Mouse (Mus musculus) 416B (cell line): ENCODE results near the gene Tmem151b.

Source experiments
- DNase-seq: peaks from one replicate; pipeline ENCODE4 v3.0.0; 2011; ENCODE audit warnings: low read depth

Tmem151b gene

DNA sequence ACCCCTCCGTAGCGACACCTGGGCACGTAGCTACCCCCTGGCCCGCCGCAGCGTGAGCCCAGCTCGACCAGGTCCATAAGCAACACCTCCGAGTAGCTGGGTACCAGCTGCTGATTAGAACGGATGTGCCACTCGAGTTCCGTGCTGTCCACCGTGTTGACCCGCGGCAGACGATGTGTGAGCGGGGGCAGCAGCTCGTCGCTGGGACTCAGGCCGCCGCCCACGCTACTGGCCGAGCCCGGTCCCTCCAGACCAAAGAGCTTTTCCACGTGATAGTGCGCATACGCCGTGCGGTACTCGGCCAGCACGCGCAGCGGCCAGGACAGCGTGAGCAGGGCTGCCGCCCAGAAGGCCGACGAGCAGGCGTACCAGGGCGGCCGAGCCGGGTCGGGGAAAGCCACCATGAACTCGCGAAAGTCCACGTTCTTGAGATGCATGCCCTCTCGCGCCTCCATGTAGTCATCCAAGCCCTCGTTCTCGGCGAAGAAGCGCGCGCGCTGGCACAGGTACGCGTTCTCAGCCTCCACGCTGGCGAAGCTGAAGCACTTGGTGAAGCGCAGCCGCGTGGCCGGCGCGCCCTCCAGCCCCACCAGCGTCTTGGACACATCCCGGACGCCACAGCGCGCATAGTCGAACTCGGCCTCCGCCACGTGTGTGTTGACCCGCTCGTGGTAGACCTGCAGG, 4.1 kb downstream of the Tmem151b start:
- DNase-seq = no peak

DNA sequence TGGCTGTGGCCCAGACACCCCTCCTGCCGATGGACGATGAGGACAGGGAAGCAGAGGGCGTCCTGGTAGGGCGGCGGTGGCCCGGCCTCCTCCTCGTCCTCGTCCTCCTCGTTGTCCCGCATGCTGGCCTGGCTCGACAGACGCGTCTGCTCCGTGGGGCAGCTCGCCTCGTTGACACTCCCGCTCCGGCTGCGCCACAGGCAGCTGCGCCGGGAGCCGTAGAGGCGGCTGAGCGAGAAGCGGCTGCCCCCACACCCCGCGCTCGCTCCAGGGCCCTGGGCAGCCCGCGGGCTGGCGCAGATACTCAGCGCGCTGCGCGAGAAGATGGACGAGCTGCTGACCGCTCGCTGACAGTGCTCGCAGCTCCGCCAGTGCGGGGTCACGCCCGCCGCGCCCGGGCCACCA, 4.6 kb downstream of the Tmem151b start:
- DNase-seq = no peak

DNA sequence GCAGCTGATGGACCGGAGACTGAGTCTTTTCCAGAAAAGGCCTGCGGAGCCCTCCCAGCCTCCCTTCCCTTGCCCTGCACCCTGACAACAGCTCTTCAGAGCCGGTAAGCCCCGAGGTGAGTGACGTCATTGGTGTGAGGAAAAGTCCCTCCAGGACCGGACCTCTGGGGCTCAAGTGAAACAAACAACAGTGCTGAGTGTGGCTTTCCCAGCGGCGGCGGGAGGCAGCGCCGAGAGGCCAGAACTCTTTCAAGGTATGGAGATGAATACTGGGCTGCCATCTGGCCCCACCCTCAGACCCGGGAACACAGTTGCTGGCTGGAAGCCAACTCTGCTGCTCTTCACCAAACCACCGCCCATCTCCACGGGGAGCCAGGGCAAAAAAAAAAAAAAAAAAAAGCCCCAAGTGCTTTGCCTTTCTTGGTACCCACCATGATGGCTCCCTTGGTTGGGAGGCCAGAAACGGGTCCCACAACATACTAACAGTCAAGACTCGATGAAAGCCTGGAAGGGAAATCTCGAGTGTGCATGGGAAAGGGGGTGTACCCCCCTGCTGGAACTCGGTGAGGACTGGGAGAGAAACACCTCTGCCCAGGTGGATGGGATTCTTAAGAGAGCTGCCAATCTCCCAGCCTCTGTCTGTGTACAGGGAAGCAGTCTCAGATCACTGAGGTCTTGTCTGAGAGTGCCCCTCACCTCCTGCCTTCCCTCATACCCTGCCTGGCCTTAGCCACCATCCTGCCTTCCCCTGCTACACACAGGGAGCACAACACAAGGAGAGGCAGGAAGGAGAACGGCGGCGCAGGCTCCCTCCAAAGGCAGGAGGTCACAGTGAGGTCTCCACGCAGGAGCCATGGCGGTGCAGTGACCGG, 5.2 kb downstream of the Tmem151b start:
- DNase-seq = no peak

DNA sequence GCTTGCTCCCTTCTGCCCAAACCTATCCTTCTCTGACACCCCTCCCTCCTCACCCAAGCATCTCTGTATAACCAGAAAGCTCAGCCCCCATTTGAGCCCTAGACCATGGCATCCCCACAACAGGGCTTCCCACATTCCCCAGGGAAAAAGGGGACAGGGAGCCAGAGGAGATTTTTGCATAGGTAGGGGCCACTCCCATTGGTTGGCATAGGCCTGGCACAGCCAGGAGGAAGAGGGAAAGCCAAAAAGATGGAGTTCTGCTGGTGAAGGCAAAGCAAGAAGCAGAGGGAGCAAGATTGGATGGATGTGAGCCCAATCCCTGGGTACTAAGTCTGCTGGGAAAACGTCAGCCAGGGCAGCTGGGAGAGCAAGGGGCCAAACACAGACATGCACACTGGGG, 6.4 kb downstream of the Tmem151b start:
- DNase-seq = no peak

DNA sequence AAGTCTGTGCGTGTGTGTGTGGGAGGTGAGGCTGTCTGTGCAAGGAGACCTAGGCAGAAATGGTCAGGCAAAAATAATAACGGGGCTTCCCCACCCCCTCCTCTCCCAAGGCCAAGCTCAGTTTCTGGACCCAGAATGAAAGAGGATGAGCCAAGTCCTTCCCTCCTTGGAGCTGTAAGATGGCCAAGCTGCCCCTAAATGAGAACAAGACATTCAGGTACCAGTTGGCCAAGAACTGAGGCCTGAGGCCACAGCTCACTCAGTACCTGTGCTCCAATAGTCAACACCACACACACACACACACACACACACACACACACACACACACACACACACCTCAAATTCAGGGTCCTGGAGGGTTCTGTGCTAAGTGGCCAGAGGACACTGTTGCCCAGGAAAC, 6.8 kb downstream of the Tmem151b start:
- DNase-seq = no peak

DNA sequence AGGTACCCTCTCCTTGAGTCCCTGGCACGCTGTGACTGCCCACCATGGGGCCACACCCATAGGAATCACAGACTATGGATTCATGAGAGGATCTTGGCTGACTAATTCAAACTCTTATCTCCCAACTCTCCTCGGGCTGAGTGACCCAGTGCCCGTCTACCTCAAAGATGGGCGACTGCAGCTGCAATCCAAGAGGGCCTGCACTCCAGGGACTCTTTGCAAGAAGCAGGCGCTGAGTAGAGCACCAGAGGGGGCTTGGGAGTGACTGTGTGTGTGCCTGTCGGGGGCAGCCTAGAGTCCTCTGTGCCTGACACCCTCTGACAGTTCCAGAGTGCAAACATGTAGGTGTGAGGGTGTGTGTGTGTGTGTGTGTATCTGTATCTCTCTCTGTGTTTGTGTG, 7.3 kb downstream of the Tmem151b start:
- no peak for DNase-seq

DNA sequence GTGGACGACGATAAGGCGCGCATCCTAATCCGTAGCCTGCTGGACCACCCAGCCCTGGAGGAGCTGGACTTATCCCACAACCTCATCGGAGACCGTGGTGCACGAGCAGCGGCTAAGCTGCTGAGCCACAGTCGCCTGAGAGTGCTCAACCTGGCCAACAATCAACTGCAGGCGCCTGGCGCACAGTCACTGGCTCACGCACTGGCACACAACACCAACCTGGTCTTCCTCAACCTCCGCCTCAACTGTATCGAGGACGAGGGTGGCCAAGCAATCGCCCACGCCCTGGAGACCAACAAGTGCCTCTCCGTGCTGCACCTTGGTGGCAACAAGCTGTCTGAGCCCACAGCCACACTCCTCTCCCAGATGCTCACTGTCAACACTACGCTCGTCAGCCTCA, 9.8 kb downstream of the Tmem151b start:
- no peak for DNase-seq

DNA sequence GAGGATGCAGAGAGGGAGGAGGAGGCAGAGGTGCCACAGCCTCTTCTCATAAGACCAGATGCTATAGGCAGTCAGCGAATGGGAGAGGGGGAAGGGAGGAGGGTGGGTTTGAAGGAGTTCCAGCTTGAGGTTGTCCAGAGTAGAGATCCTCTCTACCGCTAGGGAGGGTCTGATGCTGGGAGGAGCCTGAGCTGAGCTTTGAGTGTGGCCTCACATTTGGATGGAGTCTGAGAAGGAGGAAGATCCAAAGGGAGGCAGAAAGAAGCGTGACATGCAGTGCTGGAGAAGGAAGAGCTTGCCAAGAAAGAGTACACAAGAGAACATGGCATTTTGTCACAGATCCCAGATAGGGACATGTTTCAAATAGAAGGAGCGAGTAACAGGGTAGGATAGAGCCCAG, 11.1 kb downstream of the Tmem151b start:
- no peak for DNase-seq

GRCm38 (mm10) chr17:45536264-45536663, 13.2 kb downstream of the Tmem151b start:
- peak; percentile 17 for DNase-seq

- no peak for DNase-seq
Observed at GRCm38 (mm10) chr17:45532896-45533295, 16.6 kb downstream of the Tmem151b start.

DNA sequence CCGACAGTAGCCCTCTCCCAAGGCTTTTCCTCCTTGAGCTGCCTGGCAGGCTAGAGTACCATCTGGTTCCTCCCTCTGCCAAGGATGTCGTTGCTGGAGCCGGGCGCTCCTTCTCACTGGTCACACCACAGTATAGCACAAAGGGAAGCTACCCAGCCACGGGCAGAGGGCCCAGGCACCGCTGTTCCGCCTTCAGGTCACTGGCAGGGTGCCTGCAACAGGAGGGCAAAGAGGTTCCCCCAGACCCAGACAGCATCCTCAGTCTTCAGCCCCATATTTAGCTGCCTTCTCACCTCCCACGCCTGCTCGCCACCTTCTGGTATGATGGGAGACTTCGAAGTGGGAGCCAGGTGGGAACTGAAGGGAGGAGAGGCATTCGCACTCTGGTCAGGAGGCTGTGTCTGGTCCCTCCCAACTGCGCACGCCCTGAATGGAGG, 19.1 kb downstream of the Tmem151b start:
- DNase-seq = no peak

GRCm38 (mm10) chr17:45526571-45526970, 22.9 kb downstream of the Tmem151b start:
- no peak for DNase-seq

DNA sequence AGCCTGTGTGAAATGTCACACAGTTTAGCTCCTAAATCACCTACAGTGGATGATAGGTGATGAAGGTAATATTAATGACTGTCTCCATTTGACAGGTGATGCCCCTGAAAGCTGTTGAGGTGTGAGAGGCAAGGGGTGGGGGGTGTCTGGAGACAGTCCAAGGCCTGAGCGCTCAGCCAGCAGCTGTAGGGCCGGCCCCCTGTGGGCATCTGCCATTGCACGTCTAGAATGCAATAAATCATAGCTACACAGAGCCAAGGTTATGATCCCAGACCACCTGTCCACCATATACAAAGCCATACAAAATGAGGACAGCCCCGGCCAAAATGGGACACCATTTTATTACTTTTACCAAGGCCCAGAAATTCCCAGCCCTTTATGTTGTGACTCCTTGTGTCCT, 24.5 kb downstream of the Tmem151b start:
- no peak for DNase-seq

GRCm38 (mm10) chr17:45523263-45523662, 26.2 kb downstream of the Tmem151b start, which contains the start of gene Tcte1:
Gene Tcte1 (plus strand): TSS chr17:45523434.
- no peak for DNase-seq

- no peak for DNase-seq
Observed at GRCm38 (mm10) chr17:45520136-45520535, 29.3 kb downstream of the Tmem151b start.

GRCm38 (mm10) chr17:45518766-45519475, 30.6 kb downstream of the Tmem151b start:
- DNase-seq = no peak

GRCm38 (mm10) chr17:45517549-45518215, 31.8 kb downstream of the Tmem151b start:
- peak; percentile 87 for DNase-seq

- no peak for DNase-seq
Observed at GRCm38 (mm10) chr17:45517135-45517534, 32.3 kb downstream of the Tmem151b start.

- DNase-seq = peak; percentile 82
Observed at GRCm38 (mm10) chr17:45516488-45516887, 33.0 kb downstream of the Tmem151b start.

- DNase-seq = no peak
Observed at GRCm38 (mm10) chr17:45515806-45516205, 33.7 kb downstream of the Tmem151b start.

- DNase-seq = no peak
Observed at GRCm38 (mm10) chr17:45515204-45515726, 34.2 kb downstream of the Tmem151b start.

- DNase-seq = no peak
Observed at GRCm38 (mm10) chr17:45511757-45512156, 37.7 kb downstream of the Tmem151b start.
